Mouse (Mus musculus) liver, adult 2 months (tissue): ENCODE data around the gene Rapgef5. TPM values are rescaled to one million over a fixed set of nuclear protein-coding genes. Genes with fewer than 3 reads are reported as not detected.

Experiments used
- DNase-seq: peaks from one replicate; pipeline ENCODE4 v3.0.0-alpha.2; 2011; ENCODE audit warnings: low read depth, low spot score; ENCODE audit errors: extremely low read depth
- H3K27ac ChIP-seq: fragments of 200-500 bp; replicated peaks from 2 replicates; pipeline ENCODE4 v1.5.1; 2012; ENCODE audit warnings: low read depth, mild to moderate bottlenecking, control low read depth, inconsistent platforms, low read length; ENCODE audit not compliant: insufficient read depth
- H3K27me3 ChIP-seq: fragments of 200-500 bp; 2 replicates; pipeline ENCODE4 v1.6.1; 2012; ENCODE audit warnings: mild to moderate bottlenecking, moderate library complexity, low read length, inconsistent platforms; ENCODE audit not compliant: control insufficient read depth, insufficient read depth
- H3K36me3 ChIP-seq: fragments of 200-500 bp; 2 replicates; pipeline ENCODE4 v1.6.1; 2012; ENCODE audit warnings: low read length, inconsistent platforms; ENCODE audit not compliant: control insufficient read depth, insufficient read depth
- H3K4me1 ChIP-seq: fragments of 200-500 bp; 2 replicates; pipeline ENCODE4 v1.6.1; 2011; ENCODE audit warnings: low read length; ENCODE audit not compliant: control insufficient read depth, insufficient read depth
- H3K4me3 ChIP-seq: fragments of 200-500 bp; 2 replicates; pipeline ENCODE4 v1.5.1; 2011; ENCODE audit warnings: low read depth, mild to moderate bottlenecking, control low read depth, low read length, moderate library complexity; ENCODE audit not compliant: insufficient read depth
- H3K79me2 ChIP-seq: fragments of 200-500 bp; 2 replicates; pipeline ENCODE4 v1.6.1; 2012; ENCODE audit warnings: inconsistent platforms, mild to moderate bottlenecking, low read length, moderate library complexity; ENCODE audit not compliant: control insufficient read depth, insufficient read depth
- H3K9ac ChIP-seq: fragments of 200-500 bp; 2 replicates; pipeline ENCODE4 v1.6.1; 2012; ENCODE audit warnings: low read depth, mild to moderate bottlenecking, control low read depth, inconsistent platforms, low read length
- CTCF ChIP-seq: fragments of 200-500 bp; IDR thresholded peaks from 2 replicates; pipeline ENCODE4 v1.5.1; 2011; ENCODE audit warnings: low read depth, low read length, control low read depth
- POLR2A ChIP-seq: fragments of 200-500 bp; IDR thresholded peaks from 2 replicates; pipeline ENCODE4 v1.6.1; 2011; ENCODE audit warnings: low read length, control low read depth; ENCODE audit not compliant: insufficient read depth; ENCODE audit errors: extremely low read depth
- WGBS: fragments of 180-500 bp; shearing (Covaris S2); methylation state at CpG from one replicate; pipeline ENCODE4 v1.1.7; 2018; 5-methylcytosine and 5-hydroxymethylcytosine counted together
- polyA plus RNA-seq: library from polyadenylated mRNA; depleted of rRNA; stranded (reverse); fragments of >200 nt; gene quantifications from 2 replicates; pipeline ENCODE4 v1.2.3, GENCODE M21; 2012
- total RNA-seq: library from RNA; depleted of rRNA; stranded (reverse); fragments of >200 nt; gene quantifications from 2 replicates; pipeline ENCODE4 v1.2.3, GENCODE M21; 2014

Gene Rapgef5
- total and polyA plus RNA-seq, 2 experiments: 2.1 to 13.3 TPM

DNA sequence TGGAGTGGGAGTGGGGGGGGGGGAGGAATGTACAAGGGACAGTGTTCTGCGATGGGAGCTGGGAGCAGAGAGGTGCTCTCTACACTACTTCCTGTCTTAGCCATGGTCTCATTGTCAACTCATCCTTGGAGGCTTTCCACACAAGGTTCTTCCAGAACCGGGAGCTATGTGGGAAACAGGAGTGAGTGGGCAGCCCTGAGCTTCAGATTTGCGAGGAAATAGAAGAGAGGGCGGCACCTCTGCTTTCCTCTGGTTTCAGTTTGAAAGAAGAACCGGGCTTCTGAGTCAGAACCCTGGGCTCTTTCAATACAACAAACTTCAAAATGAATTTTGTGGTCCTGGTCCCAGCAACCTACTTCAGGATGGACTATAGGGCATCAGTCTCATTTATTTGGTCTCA lies 244.1 kb downstream of the Rapgef5 start:
- no peak overlapping the region for H3K27ac ChIP-seq
- 0 out of 2 replicates have a peak, but pooled peaks cover 2% of the 10 kb centered on the region for H3K4me1 ChIP-seq
- H3K9ac ChIP-seq: no peak overlapping the region
- no peaks in the 10 kb centered on the region for H3K79me2 ChIP-seq
- no peaks in the 10 kb centered on the region for H3K27me3 ChIP-seq
- H3K36me3 ChIP-seq: no peaks in the 10 kb centered on the region
- no peak for DNase-seq
- no peak overlapping the region for H3K4me3 ChIP-seq
- 83% methylated on average over 5 of the region's 5 CpGs for WGBS
- no peak for TF ChIP-seq CTCF
- TF ChIP-seq POLR2A: no peak

DNA sequence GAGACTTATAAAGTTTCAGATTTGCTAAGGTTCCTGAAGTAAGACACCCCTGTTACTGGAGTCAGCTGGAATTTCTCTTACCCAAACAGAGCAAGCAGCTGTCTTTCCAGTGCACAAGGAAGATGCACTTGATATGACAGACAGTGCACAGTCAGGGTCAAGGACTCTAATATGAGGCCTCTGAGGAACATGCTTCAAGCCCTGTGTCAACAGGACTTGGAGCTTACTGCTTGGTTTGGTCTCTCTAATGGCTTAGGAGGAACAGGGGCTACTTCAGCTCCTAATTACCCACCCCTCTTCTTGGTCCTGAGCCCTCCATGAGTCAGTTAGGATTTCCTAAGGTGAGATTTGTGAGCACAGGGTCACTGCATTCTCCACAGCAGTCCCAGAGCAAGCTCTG lies 244.6 kb downstream of the Rapgef5 start:
- H3K9ac ChIP-seq: no peak overlapping the region
- no peak overlapping the region for H3K4me3 ChIP-seq
- H3K79me2 ChIP-seq: no peaks in the 10 kb centered on the region
- 0 out of 2 replicates have a peak, but pooled peaks cover 2% of the 10 kb centered on the region for H3K4me1 ChIP-seq
- no peak overlapping the region for H3K27ac ChIP-seq
- no peaks in the 10 kb centered on the region for H3K36me3 ChIP-seq
- DNase-seq: no peak
- no peak for TF ChIP-seq POLR2A
- TF ChIP-seq CTCF: no peak
- H3K27me3 ChIP-seq: no peaks in the 10 kb centered on the region

GRCm38 (mm10) chr12:117761698-117762097 lies 245.4 kb downstream of the Rapgef5 start:
- no peak overlapping the region for H3K9ac ChIP-seq
- no peak overlapping the region for H3K4me3 ChIP-seq
- WGBS: 50% methylated on average over 1 of the region's 1 CpGs
- H3K27me3 ChIP-seq: no peaks in the 10 kb centered on the region
- H3K36me3 ChIP-seq: no peaks in the 10 kb centered on the region
- no peak overlapping the region for H3K27ac ChIP-seq
- H3K79me2 ChIP-seq: no peaks in the 10 kb centered on the region
- no peak for DNase-seq
- no peak for TF ChIP-seq POLR2A
- no peak for TF ChIP-seq CTCF
- H3K4me1 ChIP-seq: 0 out of 2 replicates have a peak, but pooled peaks cover 2% of the 10 kb centered on the region

- Histone ChIP-seq H3K4me3 (no peak overlapping the region), H3K9ac (no peak overlapping the region), H3K4me1 (0 out of 2 replicates have a peak, but pooled peaks cover 2% of the 10 kb centered on the region), H3K27me3 (no peaks in the 10 kb centered on the region), H3K36me3 (no peaks in the 10 kb centered on the region), H3K27ac (peak overlapping the region; percentile 52; the same call in 1 of the 2 replicates), H3K79me2 (no peaks in the 10 kb centered on the region)
- WGBS: 76% methylated on average over 3 of the region's 3 CpGs
- no peak for TF ChIP-seq POLR2A
- DNase-seq: no peak
Observed at GRCm38 (mm10) chr12:117763247-117763646, 247.0 kb downstream of the Rapgef5 start.

DNA sequence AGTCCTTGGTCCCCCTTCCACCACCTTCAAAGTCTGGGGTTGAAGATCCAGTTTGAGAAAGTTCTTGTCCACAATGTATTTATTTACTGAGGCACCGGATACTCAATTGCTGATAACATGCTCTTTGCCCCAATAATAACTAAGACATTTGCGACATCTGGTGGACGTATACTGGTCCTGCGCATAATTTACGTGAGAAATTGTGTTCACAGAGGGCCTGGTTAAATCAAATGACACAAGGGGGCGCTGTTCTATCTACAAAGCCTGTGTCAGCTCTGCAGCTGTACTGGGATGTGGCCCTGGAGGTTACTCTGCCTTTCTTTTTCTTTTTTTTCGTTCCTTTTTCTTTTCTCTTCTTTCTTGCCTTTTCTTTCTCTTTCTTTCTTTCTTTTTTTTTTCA lies 248.6 kb downstream of the Rapgef5 start:
- Histone ChIP-seq H3K27me3 (no peaks in the 10 kb centered on the region), H3K9ac (no peak overlapping the region), H3K4me1 (0 out of 2 replicates have a peak, but pooled peaks cover 2% of the 10 kb centered on the region), H3K36me3 (no peaks in the 10 kb centered on the region), H3K4me3 (no peak overlapping the region), H3K79me2 (no peaks in the 10 kb centered on the region), H3K27ac (no peak overlapping the region)
- peak; percentile 77 for DNase-seq
- TF ChIP-seq CTCF (peak; percentile 74), POLR2A (no peak)
- WGBS: 10% methylated on average over 7 of the region's 7 CpGs

DNA sequence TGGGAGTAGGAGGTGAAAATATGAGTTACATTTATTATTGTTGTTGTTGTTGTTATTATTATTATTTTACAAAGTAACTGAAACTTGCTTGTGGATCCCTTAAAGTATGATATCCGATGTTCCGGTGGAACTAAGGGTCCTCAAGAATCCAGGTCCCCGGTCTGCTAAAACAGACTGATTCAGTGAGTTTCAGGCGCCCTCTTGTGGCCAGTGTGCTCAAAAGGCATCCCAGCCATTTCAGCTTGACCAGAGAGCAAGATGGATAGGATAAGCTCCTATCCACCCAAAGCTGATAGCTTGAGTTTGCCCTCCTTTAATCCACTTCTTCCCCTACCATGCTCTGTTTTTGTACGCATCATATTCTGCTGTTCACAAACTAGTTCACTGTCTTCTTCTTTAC lies 252.8 kb downstream of the Rapgef5 start:
- Histone ChIP-seq H3K9ac (no peak overlapping the region), H3K79me2 (no peaks in the 10 kb centered on the region), H3K27me3 (no peaks in the 10 kb centered on the region), H3K4me1 (no peaks in the 10 kb centered on the region), H3K4me3 (no peak overlapping the region), H3K36me3 (no peaks in the 10 kb centered on the region), H3K27ac (no peak overlapping the region)
- DNase-seq: peak; percentile 35
- WGBS: 4% methylated on average over 5 of the region's 5 CpGs
- TF ChIP-seq POLR2A (no peak), CTCF (peak; percentile 75)

DNA sequence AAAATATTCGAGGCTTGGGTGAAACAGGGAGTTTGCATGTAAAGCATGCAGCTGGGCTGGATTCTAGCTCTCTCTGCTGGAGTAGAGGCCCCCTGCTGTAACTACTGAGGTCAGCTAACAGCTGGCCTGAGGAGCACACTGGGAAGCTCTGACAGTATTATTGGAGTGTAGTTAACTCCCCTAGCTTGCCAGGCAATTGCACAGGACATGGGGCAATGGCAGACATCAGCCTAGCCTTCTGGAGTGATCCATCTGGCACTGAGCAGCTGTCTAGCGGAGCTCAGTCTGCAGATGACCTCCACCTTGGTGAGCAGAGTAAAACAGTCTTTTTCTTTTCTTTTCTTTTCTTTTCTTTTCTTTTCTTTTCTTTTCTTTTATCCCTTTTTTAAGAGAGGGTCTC lies 253.9 kb downstream of the Rapgef5 start:
- 69% methylated on average over 2 of the region's 2 CpGs for WGBS
- H3K9ac ChIP-seq: no peak overlapping the region
- H3K79me2 ChIP-seq: no peaks in the 10 kb centered on the region
- no peak overlapping the region for H3K27ac ChIP-seq
- no peaks in the 10 kb centered on the region for H3K27me3 ChIP-seq
- no peak for TF ChIP-seq POLR2A
- TF ChIP-seq CTCF: no peak
- H3K36me3 ChIP-seq: no peaks in the 10 kb centered on the region
- H3K4me1 ChIP-seq: no peaks in the 10 kb centered on the region
- no peak overlapping the region for H3K4me3 ChIP-seq
- no peak for DNase-seq
